Mouse (Mus musculus) kidney, embryonic 15.5 days (tissue): Measurements from ENCODE around the gene Lbx1. TPM values are rescaled to one million over a fixed set of nuclear protein-coding genes. Genes with fewer than 3 reads are reported as not detected.

Experiments used
- ATAC-seq: fragments of 200-750 bp; cut with Nextera tagmentation; replicated peaks from 2 replicates; pipeline ENCODE4 v1.8.0; 2017; ENCODE audit warnings: moderate TSS enrichment; ENCODE audit not compliant: low FRiP score
- H3K27ac ChIP-seq: fragments of 300-500 bp; sonication (generic); 2 replicates; pipeline ENCODE4 v1.5.1; 2015; ENCODE audit warnings: mild to moderate bottlenecking, inconsistent platforms
- H3K27me3 ChIP-seq: fragments of 300-500 bp; sonication (generic); 2 replicates; pipeline ENCODE4 v1.6.1; 2015; ENCODE audit warnings: inconsistent platforms
- H3K36me3 ChIP-seq: fragments of 300-500 bp; sonication (generic); 2 replicates; pipeline ENCODE4 v1.6.1; 2015; ENCODE audit warnings: inconsistent platforms
- H3K4me1 ChIP-seq: fragments of 300-500 bp; sonication (generic); 2 replicates; pipeline ENCODE4 v1.6.1; 2015; ENCODE audit warnings: inconsistent platforms
- H3K4me2 ChIP-seq: fragments of 300-500 bp; sonication (generic); 2 replicates; pipeline ENCODE4 v1.6.1; 2015; ENCODE audit warnings: moderate library complexity, mild to moderate bottlenecking, inconsistent platforms
- H3K4me3 ChIP-seq: fragments of 300-500 bp; sonication (generic); replicated peaks from 2 replicates; pipeline ENCODE4 v1.5.1; 2015; ENCODE audit warnings: mild to moderate bottlenecking, inconsistent platforms
- H3K9ac ChIP-seq: fragments of 300-500 bp; sonication (generic); 2 replicates; pipeline ENCODE4 v1.6.1; 2015; ENCODE audit warnings: mild to moderate bottlenecking, inconsistent platforms
- H3K9me3 ChIP-seq: fragments of 300-500 bp; sonication (generic); replicated peaks from 2 replicates; pipeline ENCODE4 v1.6.1; 2016; ENCODE audit warnings: inconsistent platforms
- WGBS: fragments of 180-500 bp; shearing (Covaris S2); methylation state at CpG from one replicate; pipeline ENCODE4 v1.1.7; 2015; ENCODE audit warnings: mixed read lengths; 5-methylcytosine and 5-hydroxymethylcytosine counted together
- polyA plus RNA-seq: library from polyadenylated mRNA; unstranded; fragments of >200 nt; fragmentation: Nextera tagmentation; extraction: Ambion mirVana; gene quantifications from 2 replicates; pipeline ENCODE4 v1.2.1, GENCODE M21; 2015

Gene Lbx1
- polyA plus RNA-seq, 1 experiment from 2014 or later, result 0.06 TPM

GRCm38 (mm10) chr19:45225130-45225529, 10.5 kb downstream of the Lbx1 start:
- no peak overlapping the region for H3K4me2 ChIP-seq
- no peak overlapping the region for H3K4me3 ChIP-seq
- ATAC-seq, result no peak
- H3K36me3 ChIP-seq, result no peaks in the 10 kb centered on the region
- H3K4me1 ChIP-seq, result peaks cover 53% of the 10 kb centered on the region
- peaks cover 92% of the 10 kb centered on the region for H3K27me3 ChIP-seq
- H3K9me3 ChIP-seq, result no peaks in the 10 kb centered on the region
- 2% methylated on average over 12 of the region's 12 CpGs for WGBS
- H3K9ac ChIP-seq, result no peak overlapping the region
- H3K27ac ChIP-seq, result no peak overlapping the region

GRCm38 (mm10) chr19:45224286-45224559, 11.4 kb downstream of the Lbx1 start:
- peak overlapping the region; percentile 29; the same call in 1 of the 2 replicates for H3K4me3 ChIP-seq
- H3K36me3 ChIP-seq, result no peaks in the 10 kb centered on the region
- H3K4me1 ChIP-seq, result peaks cover 44% of the 10 kb centered on the region
- H3K9ac ChIP-seq, result no peak overlapping the region
- H3K9me3 ChIP-seq, result no peaks in the 10 kb centered on the region
- H3K27ac ChIP-seq, result no peak overlapping the region
- under 1% methylated on average over 6 of the region's 6 CpGs for WGBS
- peak overlapping the region; percentile 46 for H3K4me2 ChIP-seq
- no peak for ATAC-seq
- peaks cover 91% of the 10 kb centered on the region for H3K27me3 ChIP-seq

GRCm38 (mm10) chr19:45223413-45224285, 12.0 kb downstream of the Lbx1 start:
- Histone ChIP-seq H3K4me2 (peak overlapping the region; percentile 46), H3K4me1 (peaks cover 41% of the 10 kb centered on the region), H3K4me3 (peak overlapping the region; percentile 29), H3K36me3 (no peaks in the 10 kb centered on the region), H3K9me3 (no peaks in the 10 kb centered on the region), H3K27ac (no peak overlapping the region), H3K9ac (no peak overlapping the region), H3K27me3 (peaks cover 90% of the 10 kb centered on the region)
- 2% methylated on average over 49 of the region's 49 CpGs for WGBS
- ATAC-seq, result no peak

- Histone ChIP-seq H3K4me3 (no peak overlapping the region), H3K9me3 (no peaks in the 10 kb centered on the region), H3K27me3 (peaks cover 87% of the 10 kb centered on the region), H3K4me2 (no peak overlapping the region), H3K27ac (no peak overlapping the region), H3K4me1 (peaks cover 41% of the 10 kb centered on the region), H3K36me3 (no peaks in the 10 kb centered on the region), H3K9ac (no peak overlapping the region)
- 5% methylated on average over 17 of the region's 17 CpGs for WGBS
- ATAC-seq, result no peak
Observed at GRCm38 (mm10) chr19:45222141-45222782, 13.3 kb downstream of the Lbx1 start.

GRCm38 (mm10) chr19:45221458-45221783, 14.2 kb downstream of the Lbx1 start:
- WGBS, result under 1% methylated on average over 9 of the region's 9 CpGs
- Histone ChIP-seq H3K27me3 (peaks cover 79% of the 10 kb centered on the region), H3K9ac (no peak overlapping the region), H3K4me1 (peaks cover 41% of the 10 kb centered on the region), H3K36me3 (no peaks in the 10 kb centered on the region), H3K4me3 (peak overlapping the region; percentile 35), H3K27ac (no peak overlapping the region), H3K9me3 (no peaks in the 10 kb centered on the region), H3K4me2 (peak overlapping the region; percentile 73)
- ATAC-seq, result no peak

- Histone ChIP-seq H3K9me3 (no peaks in the 10 kb centered on the region), H3K36me3 (no peaks in the 10 kb centered on the region), H3K9ac (no peak overlapping the region), H3K4me1 (peaks cover 41% of the 10 kb centered on the region), H3K27me3 (peaks cover 73% of the 10 kb centered on the region), H3K4me2 (peak overlapping the region; percentile 73), H3K4me3 (peak overlapping the region; percentile 35), H3K27ac (no peak overlapping the region)
- ATAC-seq, result 0 out of 2 replicates have a peak, but pooled peaks have one; percentile 46
- 1% methylated on average over 29 of the region's 29 CpGs for WGBS
Observed at GRCm38 (mm10) chr19:45220593-45221457, 14.8 kb downstream of the Lbx1 start.

GRCm38 (mm10) chr19:45216240-45216639, 19.4 kb downstream of the Lbx1 start:
- no peaks in the 10 kb centered on the region for H3K36me3 ChIP-seq
- no peak overlapping the region for H3K4me3 ChIP-seq
- peaks cover 7% of the 10 kb centered on the region for H3K4me1 ChIP-seq
- 0 out of 2 replicates have a peak, but pooled peaks have one; percentile 29 for ATAC-seq
- H3K27me3 ChIP-seq, result peaks cover 27% of the 10 kb centered on the region
- H3K4me2 ChIP-seq, result no peak overlapping the region
- H3K9ac ChIP-seq, result no peak overlapping the region
- 1% methylated on average over 9 of the region's 9 CpGs for WGBS
- H3K27ac ChIP-seq, result no peak overlapping the region
- H3K9me3 ChIP-seq, result no peaks in the 10 kb centered on the region

GRCm38 (mm10) chr19:45215431-45215830, 20.2 kb downstream of the Lbx1 start:
- H3K27ac ChIP-seq, result no peak overlapping the region
- H3K9me3 ChIP-seq, result no peaks in the 10 kb centered on the region
- ATAC-seq, result no peak
- no peak overlapping the region for H3K9ac ChIP-seq
- no peaks in the 10 kb centered on the region for H3K4me1 ChIP-seq
- H3K27me3 ChIP-seq, result peaks cover 26% of the 10 kb centered on the region
- WGBS, result 57% methylated on average over 4 of the region's 4 CpGs
- H3K36me3 ChIP-seq, result no peaks in the 10 kb centered on the region
- no peak overlapping the region for H3K4me3 ChIP-seq
- no peak overlapping the region for H3K4me2 ChIP-seq

GRCm38 (mm10) chr19:45209776-45210422, 25.7 kb downstream of the Lbx1 start:
- no peak for ATAC-seq
- 78% methylated on average over 14 of the region's 14 CpGs for WGBS
- Histone ChIP-seq H3K36me3 (no peaks in the 10 kb centered on the region), H3K9me3 (no peaks in the 10 kb centered on the region), H3K4me2 (no peak overlapping the region), H3K9ac (no peak overlapping the region), H3K27ac (no peak overlapping the region), H3K27me3 (peaks cover 9% of the 10 kb centered on the region; the same call in 1 of the 2 replicates), H3K4me1 (peaks cover 14% of the 10 kb centered on the region), H3K4me3 (no peak overlapping the region)

GRCm38 (mm10) chr19:45209191-45209590, 26.4 kb downstream of the Lbx1 start:
- Histone ChIP-seq H3K9ac (no peak overlapping the region), H3K27me3 (peaks cover 9% of the 10 kb centered on the region; the same call in 1 of the 2 replicates), H3K36me3 (no peaks in the 10 kb centered on the region), H3K9me3 (no peaks in the 10 kb centered on the region), H3K4me1 (peaks cover 14% of the 10 kb centered on the region), H3K4me3 (no peak overlapping the region), H3K27ac (no peak overlapping the region), H3K4me2 (no peak overlapping the region)
- no peak for ATAC-seq
- WGBS, result 90% methylated on average over 1 of the region's 1 CpGs

GRCm38 (mm10) chr19:45208438-45209060, 27.1 kb downstream of the Lbx1 start:
- H3K27me3 ChIP-seq, result peaks cover 9% of the 10 kb centered on the region; the same call in 1 of the 2 replicates
- 8% methylated on average over 22 of the region's 22 CpGs for WGBS
- no peaks in the 10 kb centered on the region for H3K9me3 ChIP-seq
- H3K36me3 ChIP-seq, result no peaks in the 10 kb centered on the region
- H3K4me2 ChIP-seq, result peak overlapping the region; percentile 59
- peak; percentile 52; the same call in 1 of the 2 replicates for ATAC-seq
- no peak overlapping the region for H3K9ac ChIP-seq
- peak overlapping the region; percentile 61 for H3K27ac ChIP-seq
- H3K4me1 ChIP-seq, result peaks cover 14% of the 10 kb centered on the region
- peak overlapping the region; percentile 32 for H3K4me3 ChIP-seq
